Mouse (Mus musculus) liver, embryonic 13.5 days (tissue): ENCODE results near the gene Tpm4. TPM values are rescaled to one million over a fixed set of nuclear protein-coding genes. Genes with fewer than 3 reads are reported as not detected.
A peak's percentile ranks its signal among the peaks of the same experiment; 100 is the strongest.

Experiments used
- ATAC-seq: fragments of 200-750 bp; cut with Nextera tagmentation; 2 replicates; pipeline ENCODE4 v1.8.0; 2017; ENCODE audit warnings: low read depth, mild to moderate bottlenecking, moderate number of reproducible peaks, moderate library complexity
- DNase-seq: peaks from one replicate; pipeline ENCODE4 v3.0.0; 2022
- H3K27ac ChIP-seq: fragments of 300-500 bp; sonication (generic); 2 replicates; pipeline ENCODE4 v1.5.1; 2015; ENCODE audit warnings: moderate library complexity, mild to moderate bottlenecking, inconsistent platforms
- H3K27me3 ChIP-seq: fragments of 300-500 bp; sonication (generic); 2 replicates; pipeline ENCODE4 v1.6.1; 2015; ENCODE audit warnings: mild to moderate bottlenecking, inconsistent platforms
- H3K36me3 ChIP-seq: fragments of 300-500 bp; sonication (generic); 2 replicates; pipeline ENCODE4 v1.6.1; 2015; ENCODE audit warnings: mild to moderate bottlenecking, inconsistent platforms
- H3K4me1 ChIP-seq: fragments of 300-500 bp; sonication (generic); replicated peaks from 2 replicates; pipeline ENCODE4 v1.6.1; 2015; ENCODE audit warnings: inconsistent platforms
- H3K4me2 ChIP-seq: fragments of 300-500 bp; sonication (generic); 2 replicates; pipeline ENCODE4 v1.6.1; 2015; ENCODE audit warnings: inconsistent platforms, mild to moderate bottlenecking, moderate library complexity
- H3K4me3 ChIP-seq: fragments of 300-500 bp; sonication (generic); replicated peaks from 2 replicates; pipeline ENCODE4 v1.5.1; 2015; ENCODE audit warnings: mild to moderate bottlenecking, inconsistent platforms
- H3K9ac ChIP-seq: fragments of 300-500 bp; sonication (generic); 2 replicates; pipeline ENCODE4 v1.6.1; 2015; ENCODE audit warnings: mild to moderate bottlenecking, inconsistent platforms
- H3K9me3 ChIP-seq: fragments of 300-500 bp; sonication (generic); replicated peaks from 2 replicates; pipeline ENCODE4 v1.6.1; 2016; ENCODE audit warnings: inconsistent platforms
- WGBS: fragments of 180-500 bp; shearing (Covaris S2); methylation state at CpG from one replicate; pipeline ENCODE4 v1.1.7; 2015; ENCODE audit not compliant: insufficient replicate concordance; 5-methylcytosine and 5-hydroxymethylcytosine counted together
- polyA plus RNA-seq: library from polyadenylated mRNA; unstranded; fragments of >200 nt; fragmentation: Nextera tagmentation; extraction: Ambion mirVana; gene quantifications from 2 replicates; pipeline ENCODE4 v1.2.1, GENCODE M21; 2015

Tpm4 gene
- polyA plus RNA-seq, 1 experiment from 2014 or later = 110 TPM

DNA sequence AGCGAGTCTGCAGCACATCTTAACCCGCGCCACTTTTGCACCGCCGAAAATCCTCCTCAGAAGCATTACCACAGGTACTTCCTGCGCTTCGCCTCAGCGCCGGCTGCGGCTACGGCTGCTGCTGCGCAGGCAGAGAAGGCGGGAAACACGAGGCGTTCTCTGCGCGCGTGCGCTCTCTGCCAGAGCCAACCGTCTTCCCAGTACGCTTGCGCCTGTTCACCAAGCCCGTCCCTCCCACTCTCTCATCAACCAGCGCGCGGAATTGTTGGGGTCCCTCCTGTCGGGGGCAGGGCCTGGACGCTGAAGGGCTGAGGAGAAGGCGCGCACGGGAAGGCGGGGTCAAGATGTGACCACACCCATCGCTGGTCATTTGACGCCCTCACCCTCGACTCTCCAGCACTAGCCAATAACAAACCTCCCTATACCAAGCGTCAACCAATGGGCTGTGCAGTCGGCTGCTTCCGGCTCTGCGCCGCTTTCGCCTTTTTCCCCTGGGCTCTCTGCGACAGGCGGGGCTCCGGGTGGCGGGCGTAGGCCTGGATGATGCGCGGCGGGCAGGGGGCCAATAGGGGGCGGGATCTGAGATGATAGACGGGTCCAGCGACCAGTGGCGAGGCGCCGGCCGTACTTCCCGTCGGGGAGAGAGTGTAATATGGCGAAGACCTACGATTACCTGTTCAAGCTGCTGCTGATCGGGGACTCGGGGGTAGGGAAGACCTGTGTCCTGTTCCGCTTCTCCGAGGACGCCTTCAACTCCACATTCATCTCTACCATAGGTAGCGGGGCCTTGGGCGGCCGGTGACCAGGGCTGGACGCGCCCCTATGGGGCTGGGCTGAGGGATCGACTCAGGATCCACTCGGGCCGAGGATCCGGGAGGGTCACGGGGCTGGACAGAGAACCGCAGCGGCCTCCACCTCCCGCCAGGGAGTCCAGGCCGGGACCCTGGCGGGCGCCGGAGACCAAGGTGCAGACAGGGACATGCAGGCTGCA is 26.2 kb downstream of the Tpm4 start, which contains the start of gene Rab8a:
Rab8a (plus strand) TSS at position 494 of the 991 bp plus-strand sequence.
- Histone ChIP-seq H3K9me3 (no peaks in the 10 kb centered on the region), H3K27me3 (no peaks in the 10 kb centered on the region), H3K36me3 (peaks cover 37% of the 10 kb centered on the region), H3K4me3 (peak within 1 kb of the TSS; percentile 85), H3K4me1 (peaks cover 59% of the 10 kb centered on the region), H3K27ac (peak within 1 kb of the TSS; percentile 91), H3K9ac (peak within 1 kb of the TSS; percentile 92), H3K4me2 (peak within 1 kb of the TSS; percentile 95)
- peak; percentile 99 for DNase-seq
- ATAC-seq = peak; percentile 96
- WGBS = under 1% methylated on average over 82 of the region's 82 CpGs

DNA sequence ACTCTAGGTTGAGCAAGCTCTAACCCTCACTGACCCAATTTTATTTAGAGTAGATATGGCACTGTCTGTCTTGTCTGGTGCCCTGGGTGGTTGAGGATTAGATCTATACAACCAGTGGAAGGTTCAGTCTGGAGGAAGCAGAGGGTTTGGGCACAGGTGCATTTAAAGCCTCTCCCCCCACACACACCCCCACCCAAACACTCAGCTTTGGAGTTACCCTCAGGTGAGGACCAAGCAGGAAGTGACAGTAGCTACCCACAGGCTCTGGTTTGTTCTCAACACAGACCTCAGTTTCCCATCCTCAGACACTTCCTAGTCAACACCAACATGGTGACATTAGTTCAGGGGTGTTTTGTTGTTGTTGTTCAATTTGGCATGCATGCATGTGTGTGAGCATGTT is 28.0 kb downstream of the Tpm4 start:
- peak overlapping the region; percentile 76 for H3K4me2 ChIP-seq
- H3K27ac ChIP-seq = no peak overlapping the region
- H3K4me3 ChIP-seq = peak overlapping the region; percentile 85
- H3K27me3 ChIP-seq = no peaks in the 10 kb centered on the region
- H3K36me3 ChIP-seq = peaks cover 41% of the 10 kb centered on the region
- no peaks in the 10 kb centered on the region for H3K9me3 ChIP-seq
- H3K4me1 ChIP-seq = peaks cover 46% of the 10 kb centered on the region
- H3K9ac ChIP-seq = peak overlapping the region; percentile 92
- ATAC-seq (no peak), DNase-seq (no peak)

DNA sequence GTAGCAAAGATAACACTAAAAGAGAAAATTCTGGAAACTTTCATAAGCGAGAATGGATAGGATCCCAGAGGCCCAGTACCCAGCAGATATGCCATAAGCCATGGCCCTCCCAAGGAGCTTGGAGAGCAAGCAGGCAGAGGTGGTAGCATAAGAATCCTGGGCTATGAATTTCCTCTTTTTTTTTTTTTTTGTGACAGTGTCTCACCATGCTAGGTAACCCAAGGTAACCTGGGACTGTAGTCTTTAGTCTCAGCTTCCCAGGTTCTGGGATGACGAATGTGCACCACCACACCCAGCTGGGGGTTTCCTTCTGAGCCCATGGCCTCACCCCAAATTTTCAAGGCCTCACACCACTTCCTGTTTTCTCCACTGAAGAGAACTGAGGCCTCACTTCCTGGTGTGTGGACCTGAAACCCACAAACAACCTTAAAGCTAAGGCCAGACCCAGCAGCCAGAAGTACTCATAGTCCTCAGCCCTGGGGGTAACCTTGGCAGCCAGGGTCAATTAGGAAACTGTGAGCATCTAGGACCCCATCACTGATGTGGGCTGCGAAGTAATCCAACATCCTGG is 34.4 kb downstream of the Tpm4 start:
- Histone ChIP-seq H3K9me3 (no peaks in the 10 kb centered on the region), H3K4me3 (no peak overlapping the region), H3K36me3 (peaks cover 91% of the 10 kb centered on the region), H3K27ac (peak overlapping the region; percentile 19; the same call in 1 of the 2 replicates), H3K4me1 (peaks cover 20% of the 10 kb centered on the region), H3K4me2 (no peak overlapping the region), H3K9ac (no peak overlapping the region), H3K27me3 (no peaks in the 10 kb centered on the region)
- 67% methylated on average over 3 of the region's 3 CpGs for WGBS
- DNase-seq = no peak
- peak; percentile 8; the same call in 1 of the 2 replicates for ATAC-seq

DNA sequence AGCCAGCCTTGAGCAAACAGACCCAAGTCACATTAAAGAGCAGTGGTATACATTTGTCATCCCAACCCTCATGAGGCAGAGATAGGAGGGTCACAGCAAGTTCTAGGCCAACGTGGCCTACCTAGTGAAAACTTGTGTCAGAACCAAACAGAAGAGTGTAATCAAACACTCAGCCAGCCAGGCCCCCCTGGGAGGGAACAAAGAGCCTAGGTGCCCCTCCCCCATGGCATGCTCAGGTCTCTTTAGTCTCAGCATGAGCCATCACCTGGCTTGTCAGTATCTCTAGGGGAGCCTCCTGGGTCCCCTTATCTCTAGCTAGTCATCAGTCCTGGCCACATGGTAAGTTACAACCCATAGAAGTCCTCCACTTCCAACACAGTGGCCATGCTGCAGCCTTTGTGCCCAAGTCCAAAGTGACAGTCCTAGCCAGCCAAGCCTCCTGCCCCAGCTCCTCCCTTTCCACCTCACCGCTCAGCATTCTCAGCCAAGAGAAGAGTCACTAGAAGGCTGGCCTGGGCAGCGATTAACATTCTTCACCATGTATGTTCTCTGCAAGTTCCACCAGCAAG is 35.0 kb downstream of the Tpm4 start:
- Histone ChIP-seq H3K27ac (peak overlapping the region; percentile 19), H3K4me3 (no peak overlapping the region), H3K4me1 (peaks cover 20% of the 10 kb centered on the region), H3K27me3 (no peaks in the 10 kb centered on the region), H3K9me3 (no peaks in the 10 kb centered on the region), H3K36me3 (peaks cover 91% of the 10 kb centered on the region), H3K9ac (no peak overlapping the region), H3K4me2 (no peak overlapping the region)
- DNase-seq = no peak
- ATAC-seq = peak; percentile 49
- 60% methylated on average over 3 of the region's 3 CpGs for WGBS

DNA sequence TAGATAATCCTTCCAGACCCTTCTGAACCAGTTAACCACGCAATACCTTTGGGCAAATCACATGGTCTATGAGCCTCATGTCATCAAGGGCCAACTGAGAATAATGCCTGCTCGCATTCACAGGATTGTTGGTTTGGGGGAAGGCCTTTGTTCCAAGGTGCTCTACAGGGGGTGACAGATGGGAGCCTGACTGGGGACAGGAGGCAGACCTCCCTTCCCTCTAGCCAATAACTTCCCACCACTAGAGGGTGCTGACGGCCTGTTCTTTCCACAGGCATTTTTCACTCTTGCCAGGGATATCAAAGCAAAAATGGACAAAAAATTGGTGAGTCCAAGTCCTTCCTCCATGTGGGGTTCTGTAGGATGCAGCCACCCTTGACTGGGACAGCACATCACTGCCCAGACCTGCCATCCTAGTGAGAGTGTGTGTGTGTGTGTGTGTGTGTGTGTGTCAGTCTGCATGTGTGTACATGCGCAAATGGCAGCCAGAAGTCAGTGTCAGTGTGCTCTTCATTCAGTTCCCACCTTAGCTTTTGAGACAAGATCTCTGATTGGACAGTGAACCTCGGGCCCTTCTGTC is 42.7 kb downstream of the Tpm4 start:
- Histone ChIP-seq H3K4me1 (no peaks in the 10 kb centered on the region), H3K4me2 (no peak overlapping the region), H3K9ac (no peak overlapping the region), H3K27me3 (no peaks in the 10 kb centered on the region), H3K36me3 (peaks cover 92% of the 10 kb centered on the region), H3K27ac (no peak overlapping the region), H3K9me3 (no peaks in the 10 kb centered on the region), H3K4me3 (no peak overlapping the region)
- peak; percentile 21 for DNase-seq
- ATAC-seq = 0 out of 2 replicates have a peak, but pooled peaks have one; percentile 30
- 67% methylated on average over 5 of the region's 5 CpGs for whole genome bisulfite sequencing

DNA sequence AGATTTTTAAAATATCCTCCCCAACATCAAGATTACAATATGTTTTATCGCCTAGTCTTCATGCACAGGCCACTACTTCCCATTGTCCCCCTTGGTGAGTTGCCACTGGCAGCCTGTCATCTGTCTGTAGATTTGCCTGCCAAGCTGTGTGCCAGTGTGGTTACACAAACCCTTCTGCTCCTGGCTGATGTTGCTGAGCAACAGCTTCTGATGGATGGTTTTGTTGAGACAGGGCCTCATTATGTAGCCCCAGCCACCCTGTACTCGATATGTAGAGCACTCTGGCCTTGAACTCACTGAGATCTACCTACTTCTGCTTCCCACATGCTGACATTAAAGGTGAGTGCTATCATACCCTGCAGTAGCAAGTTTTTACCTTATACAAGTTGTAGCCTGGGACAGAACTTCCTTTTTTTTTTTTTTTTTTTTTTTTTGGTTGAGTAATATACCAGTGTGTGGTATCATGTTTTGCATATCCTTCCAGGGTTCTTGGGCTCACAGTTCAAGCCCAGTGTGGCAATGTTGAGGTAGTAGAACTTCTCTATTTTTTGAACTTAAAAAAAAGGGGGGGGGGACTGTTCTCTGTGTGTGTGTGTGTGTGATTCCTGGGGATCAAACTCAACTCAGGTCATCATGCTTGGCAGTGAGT is 48.9 kb downstream of the Tpm4 start:
- Histone ChIP-seq H3K27me3 (no peaks in the 10 kb centered on the region), H3K36me3 (peaks cover 33% of the 10 kb centered on the region), H3K27ac (no peak overlapping the region), H3K4me3 (no peak overlapping the region), H3K4me2 (no peak overlapping the region), H3K9me3 (no peaks in the 10 kb centered on the region), H3K9ac (no peak overlapping the region), H3K4me1 (no peaks in the 10 kb centered on the region)
- WGBS = 46% methylated on average over 2 of the region's 2 CpGs
- ATAC-seq = no peak
- DNase-seq = no peak

DNA sequence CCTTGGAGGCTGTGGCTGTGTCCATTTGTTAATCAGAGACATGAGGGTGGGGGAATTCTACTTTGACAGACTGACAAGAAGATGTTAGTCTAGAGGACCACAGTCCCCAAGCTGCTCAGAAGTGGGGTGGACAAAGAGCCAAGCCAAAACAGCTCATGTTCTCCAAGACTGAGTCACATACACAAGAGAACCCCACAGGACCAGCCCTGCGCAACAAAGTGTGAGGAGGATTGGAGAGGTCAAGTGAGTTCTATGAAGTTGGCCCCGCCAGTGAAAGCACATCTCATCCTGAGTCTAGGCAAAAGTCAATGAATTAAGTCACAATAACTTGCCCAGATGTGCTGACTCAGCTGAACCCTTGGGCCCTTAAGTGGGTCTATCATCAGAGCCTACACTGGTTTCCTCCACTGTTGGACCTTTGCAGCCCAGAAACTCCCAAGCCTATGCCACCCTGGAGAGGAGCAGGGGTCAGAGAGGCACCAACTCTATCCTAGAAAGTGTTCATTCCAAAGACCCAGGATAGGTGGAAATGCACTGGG is 53.1 kb downstream of the Tpm4 start:
- Histone ChIP-seq H3K9ac (no peak overlapping the region), H3K27ac (no peak overlapping the region), H3K9me3 (no peaks in the 10 kb centered on the region), H3K27me3 (no peaks in the 10 kb centered on the region), H3K36me3 (no peaks in the 10 kb centered on the region), H3K4me2 (no peak overlapping the region), H3K4me3 (no peak overlapping the region), H3K4me1 (no peaks in the 10 kb centered on the region; the same call in 1 of the 2 replicates)
- ATAC-seq = no peak
- DNase-seq = no peak
- 72% methylated on average over 2 of the region's 2 CpGs for WGBS

DNA sequence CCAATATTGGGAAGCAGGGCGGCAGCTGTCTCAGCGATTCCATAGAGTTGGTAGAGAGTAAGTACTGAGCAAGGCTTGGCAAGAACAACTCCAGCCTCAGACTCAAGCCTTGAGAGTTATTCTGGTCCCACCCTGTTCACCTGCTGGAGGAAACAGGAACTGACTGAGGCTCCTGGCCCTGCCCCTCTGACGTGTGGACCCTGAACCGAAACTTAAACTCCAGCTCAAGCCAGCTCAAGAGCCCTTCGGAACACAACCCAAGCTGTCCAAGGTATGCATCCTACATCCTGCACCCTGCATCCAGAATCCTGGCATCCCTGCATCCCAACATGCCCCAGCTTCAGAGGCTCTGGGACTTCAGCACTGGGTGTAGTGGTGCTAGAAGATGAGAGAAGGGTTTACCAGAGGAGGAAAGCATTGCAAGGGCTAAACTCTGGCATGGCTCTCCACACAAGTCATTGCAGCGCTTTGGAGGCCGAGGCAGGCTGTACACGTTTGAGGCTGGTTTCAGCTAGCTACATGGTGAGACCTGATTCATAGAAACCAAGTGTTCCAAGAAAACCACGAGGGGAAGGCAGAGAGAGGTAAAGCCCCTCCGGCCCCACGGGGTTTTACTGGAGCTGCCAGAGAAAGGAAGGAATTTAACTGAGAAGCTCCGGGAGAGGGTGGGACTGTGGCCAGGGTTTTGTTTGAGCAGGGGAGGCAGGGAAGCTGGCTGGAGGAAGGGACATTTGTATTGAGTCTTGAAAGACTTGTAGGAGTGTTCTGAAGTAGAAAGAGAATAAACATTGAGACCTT is 54.8 kb downstream of the Tpm4 start, which contains the start of gene Hsh2d:
Hsh2d (plus strand) TSS at position 222 of the 798 bp plus-strand sequence.
- Histone ChIP-seq H3K36me3 (no peaks in the 10 kb centered on the region), H3K4me3 (no peak within 1 kb of the TSS), H3K4me1 (no peaks in the 10 kb centered on the region; the same call in 1 of the 2 replicates), H3K27ac (no peak within 1 kb of the TSS), H3K27me3 (no peaks in the 10 kb centered on the region), H3K4me2 (peak within 1 kb of the TSS; percentile 21; the same call in 1 of the 2 replicates), H3K9me3 (no peaks in the 10 kb centered on the region), H3K9ac (no peak within 1 kb of the TSS)
- DNase-seq (no peak), ATAC-seq (peak; percentile 23; the same call in 1 of the 2 replicates)
- 55% methylated on average over 12 of the region's 12 CpGs for WGBS

DNA sequence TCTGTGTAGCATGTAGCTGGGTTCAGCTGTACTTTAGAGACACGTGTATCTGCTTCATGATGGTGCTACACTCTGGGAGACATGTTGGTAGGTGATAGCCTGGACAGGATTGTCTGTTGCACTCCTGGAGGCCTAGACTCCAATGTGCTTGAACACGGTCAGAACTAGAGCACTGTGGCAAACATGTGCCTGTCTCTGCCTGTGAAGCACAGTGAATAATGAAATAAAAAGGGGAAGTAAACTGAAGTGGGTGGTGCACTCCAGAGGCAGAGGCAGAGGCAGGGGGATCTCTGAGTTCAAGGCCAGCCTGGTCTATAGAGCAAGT is 55.4 kb downstream of the Tpm4 start:
- Histone ChIP-seq H3K9me3 (no peaks in the 10 kb centered on the region), H3K36me3 (no peaks in the 10 kb centered on the region), H3K27ac (no peak overlapping the region), H3K27me3 (no peaks in the 10 kb centered on the region), H3K4me1 (no peaks in the 10 kb centered on the region; the same call in 1 of the 2 replicates), H3K4me2 (no peak overlapping the region), H3K9ac (no peak overlapping the region), H3K4me3 (no peak overlapping the region)
- no peak for ATAC-seq
- WGBS = 58% methylated on average over 2 of the region's 2 CpGs
- no peak for DNase-seq

DNA sequence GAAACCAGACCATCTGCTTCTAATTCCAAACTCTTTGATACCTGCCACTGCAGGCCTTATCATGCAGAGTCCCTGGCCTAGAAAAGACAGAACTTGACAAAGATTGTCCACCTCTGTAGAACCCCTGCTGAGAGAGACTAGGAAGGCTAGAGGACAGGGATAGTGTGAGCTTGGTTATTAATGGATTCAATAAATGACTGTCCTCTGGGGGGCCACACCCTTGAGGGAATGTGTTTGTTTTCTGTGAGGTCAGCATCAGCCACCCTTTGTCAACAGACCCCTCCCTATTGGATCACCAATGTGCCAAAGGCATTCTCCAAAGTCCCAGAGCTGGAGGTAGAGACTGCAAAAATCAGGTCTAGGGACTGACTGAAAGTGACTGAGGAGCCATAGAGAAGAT is 57.3 kb downstream of the Tpm4 start:
- Histone ChIP-seq H3K9ac (no peak overlapping the region), H3K27me3 (no peaks in the 10 kb centered on the region), H3K9me3 (no peaks in the 10 kb centered on the region), H3K4me3 (no peak overlapping the region), H3K36me3 (no peaks in the 10 kb centered on the region), H3K4me2 (no peak overlapping the region), H3K27ac (no peak overlapping the region), H3K4me1 (no peaks in the 10 kb centered on the region; the same call in 1 of the 2 replicates)
- ATAC-seq = no peak
- no peak for DNase-seq
